Mouse (Mus musculus) cerebellum, adult 8-10 months (tissue): ENCODE measurements around the gene Frmd4a.
A peak's percentile ranks its signal among the peaks of the same experiment; 100 is the strongest.

Experiments used
- DNase-seq: peaks from one replicate; pipeline ENCODE4 v3.0.0; 2022

Gene Frmd4a

DNA sequence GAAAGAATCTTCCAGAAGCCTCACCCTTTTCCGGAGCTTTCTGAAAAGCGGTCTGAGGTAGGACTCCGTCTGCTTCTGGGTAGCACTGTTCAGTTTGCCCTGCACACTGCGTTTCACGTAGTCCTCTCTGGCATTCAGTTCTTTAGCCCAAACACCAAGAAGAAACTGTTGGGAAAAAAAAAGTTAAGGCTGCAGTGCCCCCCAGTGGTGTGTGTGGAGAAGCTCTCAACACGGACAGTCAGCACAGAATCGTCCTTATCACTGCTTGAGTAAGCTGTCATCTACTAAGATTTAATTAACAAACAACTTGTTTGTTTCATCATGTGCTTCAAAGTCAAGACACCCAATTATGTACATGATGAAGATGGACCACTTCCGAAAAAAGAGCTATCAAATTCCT lies 618.3 kb downstream of the Frmd4a start:
- no peak for DNase-seq

DNA sequence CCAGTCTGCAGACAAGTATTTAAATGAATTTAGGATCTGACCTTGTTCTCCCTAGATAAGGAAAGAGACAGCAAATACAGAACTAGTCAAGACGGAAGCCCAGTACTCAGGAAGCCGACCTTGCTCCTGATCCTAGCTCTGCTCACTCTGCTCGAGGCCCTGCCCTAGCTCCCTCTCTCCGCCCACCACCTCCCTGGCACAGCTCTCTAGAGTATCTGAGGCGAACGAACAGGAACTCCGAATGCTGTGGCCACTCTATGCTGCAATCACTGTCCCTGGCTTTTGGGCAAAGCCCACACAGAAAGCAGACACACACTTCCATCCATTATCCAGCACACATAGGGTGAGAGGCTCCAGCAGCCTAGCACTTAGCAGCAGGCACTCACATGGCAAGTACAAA lies 619.1 kb downstream of the Frmd4a start:
- DNase-seq: no peak

DNA sequence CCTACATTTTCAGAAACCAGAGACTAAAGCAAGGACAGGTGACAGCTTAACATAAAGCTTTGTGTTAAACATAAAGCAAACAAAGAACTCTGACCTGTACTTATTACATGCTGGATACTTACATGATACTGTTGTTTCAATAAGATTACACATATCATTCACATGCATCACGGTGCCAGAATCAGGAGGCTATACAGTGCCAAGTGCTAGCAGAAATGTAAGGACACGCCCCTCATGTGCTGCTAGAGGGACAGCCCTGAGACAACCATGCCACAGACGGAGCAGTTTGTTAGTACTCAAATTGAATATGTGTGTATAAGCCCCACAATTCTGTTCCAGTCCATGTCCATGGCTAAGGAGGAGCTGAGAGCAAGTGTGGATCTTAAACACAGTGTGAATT lies 620.7 kb downstream of the Frmd4a start:
- no peak for DNase-seq

DNA sequence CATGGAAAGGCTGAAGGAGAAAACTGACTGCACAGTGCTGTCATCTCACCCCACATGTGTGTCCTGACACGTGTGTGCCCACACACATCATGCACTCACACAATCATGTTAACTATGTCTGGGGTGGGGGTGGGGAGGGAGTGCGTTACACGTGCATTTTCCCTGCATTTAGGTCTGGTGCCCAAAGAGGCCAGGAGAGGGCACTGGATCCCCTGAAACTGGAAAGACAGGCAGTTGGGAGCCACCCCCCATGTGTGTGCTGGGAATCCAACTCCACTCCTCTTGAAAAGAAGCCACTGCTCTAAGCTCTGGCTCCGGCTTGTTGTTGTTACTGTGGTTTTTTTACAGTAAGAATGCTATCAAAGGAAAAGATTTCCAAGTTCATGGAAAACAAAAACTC lies 627.5 kb downstream of the Frmd4a start:
- DNase-seq: no peak

DNA sequence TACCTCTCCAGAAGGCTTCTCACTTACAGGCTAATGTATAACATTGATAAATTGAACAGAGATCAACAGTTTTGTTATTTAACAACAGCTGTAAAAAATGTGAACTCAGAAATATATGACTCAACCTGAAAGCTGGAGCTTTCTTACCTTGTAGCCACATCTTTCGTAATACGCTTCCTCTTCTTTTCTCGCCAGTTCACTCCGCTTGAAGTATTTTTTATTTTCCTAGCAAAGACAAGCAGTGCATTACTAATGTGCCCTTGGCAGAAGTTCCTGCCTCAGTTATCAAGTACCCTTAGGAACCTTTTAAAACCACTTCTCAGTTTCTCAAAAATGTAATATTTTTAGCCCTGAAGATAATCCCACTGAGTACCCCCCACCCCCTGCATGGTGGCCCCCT lies 630.6 kb downstream of the Frmd4a start:
- no peak for DNase-seq

DNA sequence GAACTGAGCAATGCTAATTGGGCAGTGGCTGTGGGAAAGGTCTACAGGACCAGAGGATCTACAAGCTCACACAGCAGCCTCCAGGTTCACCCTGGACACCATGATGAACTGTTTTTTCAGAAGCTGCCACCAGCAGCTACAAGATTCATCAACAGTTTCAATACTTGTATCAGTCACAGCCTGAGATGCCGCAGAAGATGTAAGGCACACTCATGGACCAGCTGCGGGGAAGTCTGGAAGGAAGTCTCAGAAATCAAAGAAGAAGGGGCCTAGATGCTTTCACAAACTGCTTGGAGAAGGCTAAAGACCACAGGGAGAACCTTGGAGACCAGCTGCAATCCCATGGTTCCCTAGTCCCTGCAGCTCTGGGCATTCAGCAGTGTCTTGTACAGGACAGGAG lies 632.1 kb downstream of the Frmd4a start:
- DNase-seq: no peak

DNA sequence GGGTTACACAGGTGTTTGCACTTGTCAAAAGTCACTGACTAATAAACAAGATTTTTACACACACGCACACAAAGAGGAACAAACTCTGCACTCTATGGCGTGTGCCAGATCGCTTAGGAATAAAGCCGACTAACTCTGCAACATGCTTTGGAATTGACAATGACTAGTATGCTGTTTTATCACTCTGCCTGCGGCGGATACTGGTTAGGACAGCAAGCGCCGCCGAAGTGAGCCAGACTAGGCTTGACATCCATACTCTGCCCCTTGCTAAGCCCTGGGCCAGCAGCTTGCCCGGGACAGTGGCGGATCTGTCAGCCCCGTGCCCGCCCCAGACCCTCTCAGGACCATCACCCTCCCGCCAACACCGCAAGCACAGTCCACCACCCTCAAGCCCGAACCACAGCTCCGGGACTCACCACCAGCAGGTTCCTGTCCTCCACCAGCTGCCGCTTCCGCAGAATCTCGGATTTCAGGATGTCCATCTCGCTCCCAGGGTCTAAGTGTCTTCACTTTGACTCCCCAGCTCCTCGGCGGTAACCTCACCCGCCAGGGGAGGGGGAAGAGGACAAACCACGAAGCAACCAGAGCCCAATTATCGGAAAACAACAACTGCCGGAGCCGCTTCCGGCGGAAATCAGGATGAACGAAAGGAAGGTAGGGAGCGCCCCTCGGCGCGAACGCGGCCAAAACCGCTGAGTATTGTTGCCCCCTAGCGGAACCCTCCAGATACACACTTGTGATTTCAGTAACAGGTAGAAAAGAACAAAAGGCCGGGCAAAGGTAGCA lies 634.2 kb downstream of the Frmd4a start, which contains the start of gene Prpf18:
TSS of gene Prpf18 (minus strand) at position 614 of the 786 bp plus-strand sequence.
- peak; percentile 88 for DNase-seq

DNA sequence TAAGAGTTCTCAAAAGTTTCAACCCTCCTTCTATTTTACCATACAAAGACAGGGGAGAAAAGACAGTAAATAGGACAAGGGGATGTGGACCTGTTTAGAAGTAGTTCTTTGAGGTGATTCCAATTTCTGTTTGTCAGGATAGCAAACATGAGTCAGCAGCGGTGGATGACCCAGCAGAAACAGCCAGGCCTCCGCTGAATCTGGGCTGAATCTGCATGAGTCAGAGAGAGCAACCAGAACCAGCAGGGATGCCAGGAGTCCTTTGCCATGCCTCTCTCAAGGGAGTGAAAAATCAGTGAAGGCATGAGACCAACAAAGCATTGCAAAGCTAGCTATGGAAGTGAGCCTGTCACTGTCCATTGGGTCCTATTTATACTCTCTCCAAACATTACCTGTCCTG lies 643.2 kb downstream of the Frmd4a start:
- no peak for DNase-seq
